Mouse (Mus musculus) liver, embryonic 14.5 days (tissue): ENCODE measurements around the gene Srl. TPM values are rescaled to one million over a fixed set of nuclear protein-coding genes. Genes with fewer than 3 reads are reported as not detected.
A peak's percentile ranks its signal among the peaks of the same experiment; 100 is the strongest.
"Not testable (repeated sequence)": the region's sequence is repeated elsewhere in the genome, so short reads cannot be mapped to it uniquely, and the experiment has no call there.

Experiments used
- ATAC-seq: fragments of 200-750 bp; cut with Nextera tagmentation; 2 replicates; pipeline ENCODE4 v1.8.0; 2017; ENCODE audit warnings: moderate number of reproducible peaks, mild to moderate bottlenecking, moderate library complexity; ENCODE audit not compliant: insufficient read depth
- DNase-seq, 3 experiments: peaks; one replicate each; pipeline ENCODE4 v3.0.0-alpha.2; 2012 to 2013; ENCODE audit warnings: low read depth in 3 of 3, low spot score in 3 of 3
- H3K27ac ChIP-seq: fragments of 300-500 bp; sonication (generic); 2 replicates; pipeline ENCODE4 v1.5.1; 2014; ENCODE audit warnings: moderate library complexity, mild to moderate bottlenecking, control low read depth, inconsistent platforms
- H3K27me3 ChIP-seq: fragments of 300-500 bp; sonication (generic); 2 replicates; pipeline ENCODE4 v1.6.1; 2014; ENCODE audit warnings: mild to moderate bottlenecking, low read length, moderate library complexity; ENCODE audit not compliant: control insufficient read depth, insufficient read depth
- H3K36me3 ChIP-seq: fragments of 300-500 bp; sonication (generic); replicated peaks from 2 replicates; pipeline ENCODE4 v1.6.1; 2014; ENCODE audit warnings: low read depth; ENCODE audit not compliant: control insufficient read depth, insufficient read depth
- H3K4me1 ChIP-seq, 2 experiments: fragments of 200-500 bp in 1 of 2; fragments of 300-500 bp in 1 of 2; sonication (generic) in 1 of 2; replicated peaks; 2 replicates each; pipeline ENCODE4 v1.6.1; 2012 to 2014; ENCODE audit warnings: antibody characterized with exemption in 1 of 2, inconsistent platforms in 1 of 2, low read length in 1 of 2; ENCODE audit not compliant: control insufficient read depth in 2 of 2, insufficient read depth in 2 of 2
- H3K4me2 ChIP-seq: fragments of 300-500 bp; sonication (generic); 2 replicates; pipeline ENCODE4 v1.6.1; 2014; ENCODE audit warnings: low read depth, mild to moderate bottlenecking, control low read depth, moderate library complexity
- H3K4me3 ChIP-seq, 2 experiments: fragments of 200-500 bp in 1 of 2; fragments of 300-500 bp in 1 of 2; sonication (generic) in 1 of 2; 2 replicates each; pipeline ENCODE4 v1.5.1; 2012 to 2014; ENCODE audit warnings: low read depth in 2 of 2, low read length in 2 of 2, mild to moderate bottlenecking in 2 of 2, control low read depth in 1 of 2, inconsistent platforms in 1 of 2, moderate library complexity in 1 of 2; ENCODE audit not compliant: insufficient read depth in 1 of 2
- H3K9ac ChIP-seq: fragments of 300-500 bp; sonication (generic); replicated peaks from 2 replicates; pipeline ENCODE4 v1.6.1; 2014; ENCODE audit warnings: mild to moderate bottlenecking, control low read depth, moderate library complexity
- H3K9me3 ChIP-seq: fragments of 300-500 bp; sonication (generic); 2 replicates; pipeline ENCODE4 v1.6.1; 2016; ENCODE audit warnings: low read length, mixed read lengths; ENCODE audit not compliant: control insufficient read depth
- CTCF ChIP-seq: IDR thresholded peaks from 2 replicates; pipeline ENCODE4 v1.5.1; 2016; ENCODE audit warnings: antibody characterized with exemption, low read depth, control low read depth
- EP300 ChIP-seq: IDR thresholded peaks from 2 replicates; pipeline ENCODE4 v1.6.1; 2016; ENCODE audit warnings: antibody characterized with exemption, low read depth
- WGBS: fragments of 180-500 bp; shearing (Covaris S2); extraction: QIAGEN DNeasy Blood & Tissue Kit; methylation state at CpG from one replicate; pipeline ENCODE4 v1.1.7; 2014; ENCODE audit not compliant: insufficient replicate concordance; 5-methylcytosine and 5-hydroxymethylcytosine counted together
- polyA plus RNA-seq, 2 experiments: library from polyadenylated mRNA; depleted of rRNA in 1 of 2; stranded (reverse) in 1 of 2; unstranded in 1 of 2; fragments of >200 nt; fragmentation: Nextera tagmentation in 1 of 2; extraction: Ambion mirVana in 1 of 2; gene quantifications; 2 replicates each; pipeline versions ENCODE4 v1.2.1 to v1.2.3; 2012 to 2014

Gene Srl
- polyA plus RNA-seq, 2 experiments, result 1.2 to 1.5 TPM

DNA sequence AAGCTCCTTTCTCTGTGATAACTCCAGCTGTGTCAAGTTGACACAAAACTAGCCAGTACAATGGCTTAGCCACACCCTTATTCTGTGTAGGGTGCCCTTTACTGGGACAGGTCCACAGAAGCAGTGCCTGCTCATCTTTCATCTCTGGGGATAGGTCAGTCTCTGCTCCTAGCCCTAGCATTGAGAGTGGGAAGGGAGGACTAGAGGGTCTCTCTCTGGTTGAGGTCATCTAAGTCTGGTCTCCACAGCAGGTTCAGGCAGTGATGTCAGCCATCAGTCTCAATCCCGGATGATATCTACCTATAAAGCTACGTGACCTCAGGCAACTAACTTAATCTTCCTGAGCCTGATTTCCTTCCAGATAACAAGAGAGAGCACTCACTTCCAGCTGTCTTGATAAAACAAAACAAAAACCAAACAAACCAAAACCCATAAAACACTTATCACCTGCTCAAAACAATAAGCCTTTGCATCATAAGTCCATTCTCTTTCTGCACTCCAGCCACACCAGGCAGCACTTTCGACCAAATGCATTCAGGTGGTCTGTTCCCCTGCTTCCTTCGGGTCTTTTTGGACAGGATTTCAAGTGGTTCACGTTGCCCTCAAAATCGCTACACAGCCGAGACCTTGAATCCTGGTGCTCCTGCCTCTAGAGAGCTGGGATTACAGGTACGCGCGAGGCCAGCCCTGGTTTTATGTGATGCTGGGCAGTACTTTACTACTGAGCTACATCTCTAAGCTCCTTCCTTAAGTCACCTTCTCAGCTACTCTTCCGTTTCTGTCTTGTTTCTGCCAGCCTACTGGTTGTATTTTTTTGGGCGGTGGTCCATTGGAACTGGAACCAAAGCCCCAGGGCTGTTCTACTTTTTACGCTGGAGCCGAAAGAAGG is 44.3 kb upstream of the Srl start:
- peak overlapping the region; percentile 83 for H3K4me2 ChIP-seq
- peak; percentile 10; the same call in 1 of the 2 replicates for ATAC-seq
- no peak for DNase-seq
- no peak for TF ChIP-seq CTCF
- no peak for TF ChIP-seq EP300
- H3K4me1 ChIP-seq, result peaks cover 16 to 31% of the 10 kb centered on the region in 2 experiments
- peak overlapping the region; percentile 70 for H3K9ac ChIP-seq
- 6% methylated on average over 14 of the region's 14 CpGs for WGBS
- no peaks in the 10 kb centered on the region for H3K27me3 ChIP-seq
- H3K4me3 ChIP-seq, result peak overlapping the region; percentile 57 to 68
- no peaks in the 10 kb centered on the region for H3K36me3 ChIP-seq
- H3K27ac ChIP-seq, result peak overlapping the region; percentile 45
- H3K9me3 ChIP-seq, result no peaks in the 10 kb centered on the region

DNA sequence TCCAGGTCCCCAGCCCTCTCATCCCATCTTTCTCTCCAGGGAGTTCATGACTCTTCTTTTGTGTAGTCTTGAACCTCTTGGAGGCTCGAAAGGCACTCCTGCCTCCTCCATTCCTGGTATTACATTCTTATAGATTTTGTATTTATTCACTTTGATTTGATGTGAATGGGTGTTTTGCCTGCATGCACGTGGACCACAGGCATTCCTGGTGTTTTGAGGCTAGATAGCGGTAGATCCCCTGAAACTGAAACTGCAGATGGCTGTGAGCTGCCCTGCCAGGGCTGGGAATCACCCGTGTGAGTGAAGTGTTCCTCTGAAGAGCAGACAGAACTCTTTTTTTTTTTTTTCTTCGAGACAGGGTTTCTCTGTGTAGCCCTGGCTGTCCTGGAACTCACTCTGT is 42.8 kb upstream of the Srl start:
- no peaks in the 10 kb centered on the region for H3K36me3 ChIP-seq
- H3K4me2 ChIP-seq, result peak overlapping the region; percentile 15; the same call in 1 of the 2 replicates
- H3K4me3 ChIP-seq, result no peak overlapping the region
- DNase-seq (no peak), ATAC-seq (no peak)
- peaks cover 16 to 31% of the 10 kb centered on the region in 2 experiments for H3K4me1 ChIP-seq
- no peak overlapping the region for H3K9ac ChIP-seq
- no peak for TF ChIP-seq CTCF
- no peak for TF ChIP-seq EP300
- H3K27ac ChIP-seq, result no peak overlapping the region
- no peaks in the 10 kb centered on the region for H3K9me3 ChIP-seq
- 45% methylated on average over 5 of the region's 5 CpGs for WGBS
- no peaks in the 10 kb centered on the region for H3K27me3 ChIP-seq

GRCm38 (mm10) chr16:4583807-4584206 is 42.2 kb upstream of the Srl start:
- Histone ChIP-seq H3K4me3 (no peak overlapping the region), H3K27ac (no peak overlapping the region), H3K36me3 (no peaks in the 10 kb centered on the region), H3K9ac (no peak overlapping the region), H3K4me2 (peak overlapping the region; percentile 15; the same call in 1 of the 2 replicates), H3K4me1 (peaks cover 16 to 31% of the 10 kb centered on the region in 2 experiments), H3K9me3 (no peaks in the 10 kb centered on the region), H3K27me3 (no peaks in the 10 kb centered on the region)
- TF ChIP-seq EP300 (no peak), CTCF (no peak)
- 12% methylated on average over 3 of the region's 3 CpGs for WGBS
- DNase-seq, result no peak
- ATAC-seq, result no peak

GRCm38 (mm10) chr16:4581179-4581578 is 39.6 kb upstream of the Srl start:
- H3K9me3 ChIP-seq, DNase-seq, H3K4me3 ChIP-seq, ATAC-seq, H3K9ac ChIP-seq, H3K4me2 ChIP-seq, H3K27me3 ChIP-seq, H3K36me3 ChIP-seq, H3K27ac ChIP-seq: not testable (repeated sequence)
- WGBS, result 78% methylated on average over 3 of the region's 4 CpGs
- H3K4me1 ChIP-seq, result peaks cover 7 to 18% of the 10 kb centered on the region in 2 experiments

GRCm38 (mm10) chr16:4578630-4579029 is 37.0 kb upstream of the Srl start:
- Histone ChIP-seq H3K4me1 (peaks cover 0 to 3% of the 10 kb centered on the region in 2 experiments; a peak in 2 of 4 replicates), H3K9me3 (no peaks in the 10 kb centered on the region), H3K9ac (no peak overlapping the region), H3K27me3 (no peaks in the 10 kb centered on the region), H3K4me2 (no peak overlapping the region), H3K36me3 (no peaks in the 10 kb centered on the region), H3K4me3 (no peak overlapping the region), H3K27ac (no peak overlapping the region)
- no peak for ATAC-seq
- WGBS, result 23% methylated on average over 7 of the region's 7 CpGs
- DNase-seq, result no peak
- TF ChIP-seq CTCF, result no peak
